Mouse (Mus musculus) stomach, embryonic 15.5 days (tissue): Measurements from ENCODE around the gene 4932438A13Rik. TPM values are rescaled to one million over a fixed set of nuclear protein-coding genes. Genes with fewer than 3 reads are reported as not detected.

Source experiments
- ATAC-seq: fragments of 200-750 bp; cut with Nextera tagmentation; 2 replicates; pipeline ENCODE4 v1.8.0; 2017; ENCODE audit warnings: low read depth, moderate number of reproducible peaks, moderate TSS enrichment; ENCODE audit not compliant: insufficient read depth, low FRiP score
- H3K27ac ChIP-seq: fragments of 300-500 bp; sonication (generic); 2 replicates; pipeline ENCODE4 v1.5.1; 2015; ENCODE audit warnings: mild to moderate bottlenecking, inconsistent platforms
- H3K27me3 ChIP-seq: fragments of 300-500 bp; sonication (generic); replicated peaks from 2 replicates; pipeline ENCODE4 v1.6.1; 2015; ENCODE audit warnings: inconsistent platforms
- H3K36me3 ChIP-seq: fragments of 300-500 bp; sonication (generic); 2 replicates; pipeline ENCODE4 v1.6.1; 2015; ENCODE audit warnings: inconsistent platforms
- H3K4me1 ChIP-seq: fragments of 300-500 bp; sonication (generic); 2 replicates; pipeline ENCODE4 v1.6.1; 2015; ENCODE audit warnings: inconsistent platforms
- H3K4me2 ChIP-seq: fragments of 300-500 bp; sonication (generic); 2 replicates; pipeline ENCODE4 v1.6.1; 2015; ENCODE audit warnings: mild to moderate bottlenecking, inconsistent platforms
- H3K4me3 ChIP-seq: fragments of 300-500 bp; sonication (generic); replicated peaks from 2 replicates; pipeline ENCODE4 v1.5.1; 2015; ENCODE audit warnings: inconsistent platforms
- H3K9ac ChIP-seq: fragments of 300-500 bp; sonication (generic); 2 replicates; pipeline ENCODE4 v1.6.1; 2015; ENCODE audit warnings: inconsistent platforms
- H3K9me3 ChIP-seq: fragments of 300-500 bp; sonication (generic); 2 replicates; pipeline ENCODE4 v1.6.1; 2016; ENCODE audit warnings: inconsistent platforms
- WGBS: fragments of 180-500 bp; shearing (Covaris S2); methylation state at CpG from one replicate; pipeline ENCODE4 v1.1.7; 2015; 5-methylcytosine and 5-hydroxymethylcytosine counted together
- polyA plus RNA-seq: library from polyadenylated mRNA; unstranded; fragments of >200 nt; fragmentation: Nextera tagmentation; extraction: Ambion mirVana; gene quantifications from 2 replicates; pipeline ENCODE4 v1.2.1, GENCODE M21; 2015

The 4932438A13Rik gene
- polyA plus RNA-seq, 1 experiment from 2014 or later, result 39.0 TPM

GRCm38 (mm10) chr3:36943706-36944105 is 80.8 kb downstream of the 4932438A13Rik start:
- Histone ChIP-seq H3K27ac (no peak overlapping the region), H3K9me3 (no peaks in the 10 kb centered on the region), H3K4me2 (no peak overlapping the region), H3K4me3 (no peak overlapping the region), H3K9ac (no peak overlapping the region), H3K27me3 (no peaks in the 10 kb centered on the region), H3K36me3 (0 out of 2 replicates have a peak, but pooled peaks cover 8% of the 10 kb centered on the region), H3K4me1 (no peaks in the 10 kb centered on the region)
- no peak for ATAC-seq

- H3K4me1 ChIP-seq, result no peaks in the 10 kb centered on the region
- H3K27me3 ChIP-seq, result no peaks in the 10 kb centered on the region
- peaks cover 11% of the 10 kb centered on the region; the same call in 1 of the 2 replicates for H3K36me3 ChIP-seq
- H3K9me3 ChIP-seq, result no peaks in the 10 kb centered on the region
- H3K9ac ChIP-seq, result no peak overlapping the region
- H3K27ac ChIP-seq, result no peak overlapping the region
- no peak overlapping the region for H3K4me2 ChIP-seq
- H3K4me3 ChIP-seq, result no peak overlapping the region
- ATAC-seq, result no peak
- 84% methylated on average over 2 of the region's 2 CpGs for whole genome bisulfite sequencing
These were observed 175.1 kb downstream of the 4932438A13Rik start for GRCm38 (mm10) chr3:37037979-37038378.

GRCm38 (mm10) chr3:37039811-37040210 is 176.9 kb downstream of the 4932438A13Rik start:
- H3K27ac ChIP-seq, result no peak overlapping the region
- no peak overlapping the region for H3K4me2 ChIP-seq
- no peak overlapping the region for H3K4me3 ChIP-seq
- no peaks in the 10 kb centered on the region for H3K4me1 ChIP-seq
- no peaks in the 10 kb centered on the region for H3K9me3 ChIP-seq
- H3K9ac ChIP-seq, result no peak overlapping the region
- H3K27me3 ChIP-seq, result no peaks in the 10 kb centered on the region
- H3K36me3 ChIP-seq, result peaks cover 13% of the 10 kb centered on the region; the same call in 1 of the 2 replicates
- no peak for ATAC-seq

GRCm38 (mm10) chr3:37051491-37051890 is 188.6 kb downstream of the 4932438A13Rik start:
- WGBS, result 100% methylated on average over 1 of the region's 1 CpGs
- Histone ChIP-seq H3K27ac (no peak overlapping the region), H3K9me3 (no peaks in the 10 kb centered on the region), H3K4me3 (no peak overlapping the region), H3K36me3 (peaks cover 8% of the 10 kb centered on the region; the same call in 1 of the 2 replicates), H3K9ac (no peak overlapping the region), H3K27me3 (no peaks in the 10 kb centered on the region), H3K4me2 (no peak overlapping the region), H3K4me1 (no peaks in the 10 kb centered on the region)
- ATAC-seq, result no peak

- 50% methylated on average over 39 of the region's 39 CpGs for WGBS
- no peak within 1 kb of the TSS for H3K9ac ChIP-seq
- H3K4me1 ChIP-seq, result no peaks in the 10 kb centered on the region
- peak within 1 kb of the TSS; percentile 25 for H3K4me3 ChIP-seq
- ATAC-seq, result peak; percentile 43; the same call in 1 of the 2 replicates
- H3K4me2 ChIP-seq, result peak within 1 kb of the TSS; percentile 49
- H3K27me3 ChIP-seq, result no peaks in the 10 kb centered on the region
- no peak within 1 kb of the TSS for H3K27ac ChIP-seq
- H3K36me3 ChIP-seq, result no peaks in the 10 kb centered on the region
- no peaks in the 10 kb centered on the region for H3K9me3 ChIP-seq
These were observed 200.5 kb downstream of the 4932438A13Rik start, which contains the start of gene Adad1 for GRCm38 (mm10) chr3:37063406-37063805. Gene Adad1 (plus strand): TSS chr3:37063527.

- H3K4me3 ChIP-seq, result no peak overlapping the region
- H3K36me3 ChIP-seq, result no peaks in the 10 kb centered on the region
- no peaks in the 10 kb centered on the region for H3K9me3 ChIP-seq
- ATAC-seq, result no peak
- no peak overlapping the region for H3K4me2 ChIP-seq
- H3K27ac ChIP-seq, result no peak overlapping the region
- H3K4me1 ChIP-seq, result no peaks in the 10 kb centered on the region
- no peak overlapping the region for H3K9ac ChIP-seq
- no peaks in the 10 kb centered on the region for H3K27me3 ChIP-seq
These were observed 210.3 kb downstream of the 4932438A13Rik start for GRCm38 (mm10) chr3:37073211-37073610.

- Histone ChIP-seq H3K4me2 (no peak overlapping the region), H3K9ac (no peak overlapping the region), H3K27ac (no peak overlapping the region), H3K4me3 (no peak overlapping the region), H3K9me3 (no peaks in the 10 kb centered on the region), H3K4me1 (no peaks in the 10 kb centered on the region), H3K36me3 (no peaks in the 10 kb centered on the region), H3K27me3 (no peaks in the 10 kb centered on the region)
- no peak for ATAC-seq
- WGBS, result 42% methylated on average over 4 of the region's 4 CpGs
These were observed 222.0 kb downstream of the 4932438A13Rik start for GRCm38 (mm10) chr3:37084860-37085259.

- Histone ChIP-seq H3K27me3 (no peaks in the 10 kb centered on the region), H3K27ac (no peak overlapping the region), H3K4me3 (no peak overlapping the region), H3K9me3 (no peaks in the 10 kb centered on the region), H3K9ac (no peak overlapping the region), H3K4me2 (no peak overlapping the region), H3K36me3 (no peaks in the 10 kb centered on the region), H3K4me1 (no peaks in the 10 kb centered on the region)
- no peak for ATAC-seq
These were observed 227.8 kb downstream of the 4932438A13Rik start for GRCm38 (mm10) chr3:37090721-37091120.

Other genes with a start within 250 kb of the 4932438A13Rik start
- gene Bbs7, start 249.6 kb upstream of the 4932438A13Rik start, polyA plus RNA-seq, result 12.3 and 12.7 TPM in 2 replicates
- 2.9 and 5.1 TPM in 2 replicates for gene Trpc3, start 172.9 kb upstream of the 4932438A13Rik start, polyA plus RNA-seq
- 0.23 TPM in 1 of 2 replicates, not detected in the other for gene Adad1, start 200.4 kb downstream of the 4932438A13Rik start, polyA plus RNA-seq